Mouse (Mus musculus) MN1 (cell line): ENCODE data around the gene Slc16a8.

ENCODE experiments used
- DNase-seq: peaks from one replicate; pipeline ENCODE4 v3.0.0-alpha.2; 2016; ENCODE audit warnings: low spot score

Gene Slc16a8

DNA sequence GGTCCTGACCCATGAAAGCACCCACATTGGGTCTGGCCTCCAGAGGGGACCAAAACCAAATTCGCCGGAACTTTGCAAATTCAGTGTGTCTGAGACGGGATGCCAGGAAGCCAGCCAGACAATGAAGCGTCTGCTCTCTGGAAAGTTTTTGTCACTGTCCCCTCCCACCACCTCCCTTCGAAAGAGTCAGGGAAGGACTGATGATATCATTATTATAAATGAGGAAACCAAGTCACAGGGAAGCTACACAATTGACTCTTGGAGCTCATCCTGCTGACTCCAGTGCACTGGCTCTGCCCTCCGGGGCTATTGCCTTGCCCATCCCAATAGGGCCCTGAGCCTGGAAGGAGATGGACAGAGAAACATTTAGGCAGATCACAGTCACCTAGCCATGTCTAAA is 41.0 kb downstream of the Slc16a8 start:
- no peak for DNase-seq

DNA sequence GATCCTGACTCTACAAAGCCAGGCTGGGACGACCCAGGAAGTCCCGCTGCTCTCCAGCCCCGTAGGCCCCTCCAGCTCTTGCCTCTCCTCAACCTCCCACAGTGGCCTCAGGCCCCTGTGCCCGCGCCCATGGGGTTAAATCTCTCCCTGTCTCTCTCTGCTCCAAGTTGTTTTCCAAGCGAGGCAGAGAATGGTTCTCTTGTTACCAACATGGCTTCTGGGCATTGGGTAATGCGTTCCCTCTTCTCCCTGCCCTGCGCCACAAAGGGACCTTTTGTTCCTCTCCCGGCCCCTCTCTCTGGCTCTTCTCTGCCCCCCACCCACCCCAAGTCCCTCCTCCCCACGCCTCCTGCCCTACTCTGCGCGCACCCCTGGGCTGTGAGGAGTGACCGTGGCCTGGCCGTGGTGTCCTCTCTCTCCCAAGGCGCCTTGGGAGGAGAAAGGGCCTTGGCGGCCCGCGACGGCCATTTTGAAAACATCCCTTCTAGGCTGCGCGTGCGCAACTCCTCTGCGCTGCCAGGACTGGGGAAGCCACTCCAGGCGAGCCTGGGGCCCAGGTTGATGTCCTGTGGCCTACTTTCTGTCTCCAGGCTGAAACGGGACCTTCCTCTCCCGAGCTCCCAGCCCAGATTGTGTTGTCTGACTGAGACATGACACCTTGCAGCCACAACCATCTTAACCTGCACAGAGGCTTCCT is 41.7 kb downstream of the Slc16a8 start:
- no peak for DNase-seq

GRCm38 (mm10) chr15:79210357-79210756 is 44.2 kb downstream of the Slc16a8 start:
- DNase-seq: no peak

DNA sequence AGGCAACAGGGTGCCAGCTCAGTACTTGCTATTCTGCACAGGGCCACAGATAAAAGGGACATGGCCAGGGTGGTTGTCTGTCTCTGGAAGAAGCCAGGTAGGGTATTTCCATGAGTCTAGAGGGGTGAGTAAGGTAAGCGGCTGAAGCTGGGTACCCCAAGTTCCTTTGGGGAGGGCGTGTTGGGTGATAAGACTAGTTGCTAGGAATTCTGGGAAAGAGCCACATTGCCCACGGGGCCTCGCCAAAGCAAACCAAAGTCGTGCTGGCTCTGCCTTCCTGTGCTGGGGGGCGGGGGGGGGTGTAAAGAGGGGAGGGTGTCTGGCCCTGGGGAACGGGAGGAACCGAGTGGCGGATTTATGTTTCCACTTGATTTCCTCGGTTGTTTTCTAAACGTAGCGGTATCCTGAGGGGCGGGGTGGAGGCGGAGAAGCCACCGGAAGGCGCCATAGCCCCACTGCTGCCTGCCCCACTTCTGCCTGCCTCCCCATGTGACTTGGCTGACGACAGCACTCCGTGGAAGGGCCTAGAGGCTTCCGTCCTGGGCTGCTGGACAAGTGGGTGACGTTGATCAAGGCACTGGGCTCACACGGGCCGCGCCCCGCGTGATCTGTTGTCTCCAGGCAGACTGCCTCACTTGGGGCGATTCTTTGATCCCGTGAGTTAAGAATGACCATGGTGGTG is 45.7 kb downstream of the Slc16a8 start:
- no peak for DNase-seq

DNA sequence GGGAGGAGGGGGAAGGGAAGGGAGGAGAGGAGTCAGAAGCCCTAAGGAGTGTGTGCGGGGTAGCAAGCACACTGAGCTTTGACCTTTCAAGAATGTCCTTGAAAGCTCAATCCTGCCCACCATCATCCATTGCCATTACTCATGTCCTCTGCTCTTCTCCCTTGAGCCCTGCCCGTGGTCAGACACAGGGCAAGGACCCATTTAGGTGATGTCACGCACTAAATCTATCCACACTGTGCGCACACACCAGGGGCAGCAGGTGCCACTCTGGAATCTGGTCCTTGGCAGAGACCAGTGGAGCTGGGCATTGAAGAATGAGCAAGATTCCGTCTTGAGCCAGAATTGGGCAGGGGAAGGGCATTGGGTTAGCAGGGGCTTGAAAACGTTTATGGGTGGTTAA is 46.4 kb downstream of the Slc16a8 start:
- DNase-seq: no peak

GRCm38 (mm10) chr15:79202575-79202974 is 52.0 kb downstream of the Slc16a8 start:
- no peak for DNase-seq

DNA sequence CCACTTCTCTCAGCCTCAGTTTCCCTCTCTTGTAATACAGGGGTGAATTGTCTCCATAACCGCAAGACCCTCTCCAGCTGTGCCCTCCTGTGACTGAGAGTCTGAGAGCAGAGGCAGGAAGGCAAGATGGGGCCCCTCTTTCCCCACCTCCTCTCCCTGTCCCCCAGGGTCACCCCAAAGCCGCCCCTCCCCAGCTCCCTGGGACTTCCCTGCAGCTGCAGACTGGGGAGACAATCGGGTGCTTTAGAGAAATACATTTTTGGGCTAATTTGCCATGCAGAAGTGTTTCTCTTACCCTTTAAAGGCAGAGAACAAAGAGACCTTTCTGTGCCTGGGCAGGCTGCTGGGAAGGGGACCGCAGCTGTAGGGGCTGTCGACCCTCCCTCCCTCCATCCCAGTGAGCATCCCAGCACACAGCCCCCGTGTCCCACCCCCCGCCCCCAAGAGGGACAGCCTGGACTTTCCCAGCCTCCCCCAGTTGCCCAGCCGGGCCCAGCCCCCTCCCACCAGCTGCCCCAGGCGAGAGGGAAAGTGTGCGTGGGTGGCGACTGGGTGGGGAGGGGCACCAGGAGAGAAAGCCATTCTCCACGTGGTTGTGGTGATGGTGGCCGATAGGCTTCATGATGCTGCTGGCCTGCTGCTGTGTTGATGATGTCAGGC is 52.9 kb downstream of the Slc16a8 start:
- DNase-seq: peak; percentile 51
